Mouse (Mus musculus): ENCODE data around the gene Sh3bp5. TPM values are rescaled to one million over a fixed set of nuclear protein-coding genes. Genes with fewer than 3 reads are reported as not detected.

Gene Sh3bp5
- total RNA-seq, 1 experiment = 4.6 TPM

- TF ChIP-seq CHD2 (IDR thresholded peaks at IDR 0.05; ENCODE audit: low read depth, low read length) (no peak), ZC3H11A (IDR thresholded peaks at IDR 0.05; ENCODE audit: borderline replicate concordance, low read depth, low read length) (no peak), HCFC1 (IDR thresholded peaks at IDR 0.05; ENCODE audit: borderline replicate concordance, insufficient read depth, low read length) (no peak), MAFK (IDR thresholded peaks at IDR 0.05; ENCODE audit: insufficient read depth, low read depth, low read length) (no peak), ZNF384 (IDR thresholded peaks at IDR 0.05; ENCODE audit: low read depth, low read length) (no peak)
These were observed 15.3 kb downstream of the Sh3bp5 start for GRCm38 (mm10) chr14:31420562-31420961.

GRCm38 (mm10) chr14:31420135-31420534 lies 15.7 kb downstream of the Sh3bp5 start:
- in situ Hi-C loops (cut with MboI; ENCODE audit: low sequenced_read_pairs in 2 of 2, unreplicated experiment in 2 of 2) = no loop called here
- Histone ChIP-seq H3K27ac (ENCODE audit: insufficient read depth, low read depth, low read length, poor library complexity, severe bottlenecking) (no peak overlapping the region), H3K36me3 (ENCODE audit: control insufficient read depth, insufficient read depth, low read length, poor library complexity, severe bottlenecking) (no peaks in the 10 kb centered on the region), H3K9ac (ENCODE audit: insufficient read depth, low read depth, low read length, poor library complexity, severe bottlenecking) (no peak overlapping the region), H3K4me1 (ENCODE audit: control insufficient read depth in 2 of 2, insufficient read depth in 2 of 2, low read length in 2 of 2, poor library complexity in 1 of 2) (peaks cover 0 to 3% of the 10 kb centered on the region in 2 experiments; a peak in 1 of 4 replicates), H3K4me3 (ENCODE audit: insufficient read depth in 1 of 2, low read depth in 1 of 2, low read length in 2 of 2, poor library complexity in 1 of 2, severe bottlenecking in 1 of 2) (no peak overlapping the region), H3K9me3 (ENCODE audit: control insufficient read depth, insufficient read depth, low read depth, low read length) (no peaks in the 10 kb centered on the region)
- no peak for DNase-seq (ENCODE audit: low read depth, low spot score)
- TF ChIP-seq CHD2 (IDR thresholded peaks at IDR 0.05; ENCODE audit: low read depth, low read length) (no peak), HCFC1 (IDR thresholded peaks at IDR 0.05; ENCODE audit: borderline replicate concordance, insufficient read depth, low read length) (no peak), MAFK (IDR thresholded peaks at IDR 0.05; ENCODE audit: insufficient read depth, low read depth, low read length) (no peak), ZNF384 (IDR thresholded peaks at IDR 0.05; ENCODE audit: low read depth, low read length) (no peak), ZC3H11A (IDR thresholded peaks at IDR 0.05; ENCODE audit: borderline replicate concordance, low read depth, low read length) (no peak)

More at GRCm38 (mm10) chr14:31420562-31420961, 15.3 kb downstream of the Sh3bp5 start:
- in situ Hi-C loops (cut with MboI; ENCODE audit: low sequenced_read_pairs in 2 of 2, unreplicated experiment in 2 of 2) = no loop called here
- H3K9ac ChIP-seq (ENCODE audit: insufficient read depth, low read depth, low read length, poor library complexity, severe bottlenecking) = no peak overlapping the region
- no peak for DNase-seq (ENCODE audit: low read depth, low spot score)
- H3K27ac ChIP-seq (ENCODE audit: insufficient read depth, low read depth, low read length, poor library complexity, severe bottlenecking) = no peak overlapping the region
- H3K4me3 ChIP-seq (ENCODE audit: insufficient read depth in 1 of 2, low read depth in 1 of 2, low read length in 2 of 2, poor library complexity in 1 of 2, severe bottlenecking in 1 of 2) = no peak overlapping the region
- H3K9me3 ChIP-seq (ENCODE audit: control insufficient read depth, insufficient read depth, low read depth, low read length) = no peaks in the 10 kb centered on the region
- no peaks in the 10 kb centered on the region for H3K36me3 ChIP-seq (ENCODE audit: control insufficient read depth, insufficient read depth, low read length, poor library complexity, severe bottlenecking)
- H3K4me1 ChIP-seq (ENCODE audit: control insufficient read depth in 2 of 2, insufficient read depth in 2 of 2, low read length in 2 of 2, poor library complexity in 1 of 2) = peaks cover 0 to 3% of the 10 kb centered on the region in 2 experiments; a peak in 1 of 4 replicates

- no peaks in the 10 kb centered on the region for H3K36me3 ChIP-seq (ENCODE audit: control insufficient read depth, insufficient read depth, low read length, poor library complexity, severe bottlenecking)
- H3K4me3 ChIP-seq (ENCODE audit: insufficient read depth in 1 of 2, low read depth in 1 of 2, low read length in 2 of 2, poor library complexity in 1 of 2, severe bottlenecking in 1 of 2) = no peak overlapping the region
- no peak for TF ChIP-seq ZNF384 (IDR thresholded peaks at IDR 0.05; ENCODE audit: low read depth, low read length)
- no peak for TF ChIP-seq HCFC1 (IDR thresholded peaks at IDR 0.05; ENCODE audit: borderline replicate concordance, insufficient read depth, low read length)
- no peak for TF ChIP-seq MAFK (IDR thresholded peaks at IDR 0.05; ENCODE audit: insufficient read depth, low read depth, low read length)
- no peak for TF ChIP-seq ZC3H11A (IDR thresholded peaks at IDR 0.05; ENCODE audit: borderline replicate concordance, low read depth, low read length)
- TF ChIP-seq CHD2 (IDR thresholded peaks at IDR 0.05; ENCODE audit: low read depth, low read length) = no peak
- no peak overlapping the region for H3K27ac ChIP-seq (ENCODE audit: insufficient read depth, low read depth, low read length, poor library complexity, severe bottlenecking)
- no peak overlapping the region for H3K9ac ChIP-seq (ENCODE audit: insufficient read depth, low read depth, low read length, poor library complexity, severe bottlenecking)
- in situ Hi-C loops (cut with MboI; ENCODE audit: low sequenced_read_pairs in 2 of 2, unreplicated experiment in 2 of 2) = no loop called here
- H3K9me3 ChIP-seq (ENCODE audit: control insufficient read depth, insufficient read depth, low read depth, low read length) = no peaks in the 10 kb centered on the region
- no peak for DNase-seq (ENCODE audit: low read depth, low spot score)
- peaks cover 0 to 3% of the 10 kb centered on the region in 2 experiments; a peak in 1 of 4 replicates for H3K4me1 ChIP-seq (ENCODE audit: control insufficient read depth in 2 of 2, insufficient read depth in 2 of 2, low read length in 2 of 2, poor library complexity in 1 of 2)
These were observed 16.6 kb downstream of the Sh3bp5 start for GRCm38 (mm10) chr14:31419279-31419678.

GRCm38 (mm10) chr14:31416835-31417549 lies 18.9 kb downstream of the Sh3bp5 start:
- Histone ChIP-seq H3K36me3 (ENCODE audit: control insufficient read depth, insufficient read depth, low read length, poor library complexity, severe bottlenecking) (no peaks in the 10 kb centered on the region), H3K27ac (ENCODE audit: insufficient read depth, low read depth, low read length, poor library complexity, severe bottlenecking) (no peak overlapping the region), H3K4me1 (ENCODE audit: control insufficient read depth in 2 of 2, insufficient read depth in 2 of 2, low read length in 2 of 2, poor library complexity in 1 of 2) (peaks cover 0 to 5% of the 10 kb centered on the region in 2 experiments; a peak in 2 of 4 replicates), H3K4me3 (ENCODE audit: insufficient read depth in 1 of 2, low read depth in 1 of 2, low read length in 2 of 2, poor library complexity in 1 of 2, severe bottlenecking in 1 of 2) (no peak overlapping the region), H3K9ac (ENCODE audit: insufficient read depth, low read depth, low read length, poor library complexity, severe bottlenecking) (no peak overlapping the region), H3K9me3 (ENCODE audit: control insufficient read depth, insufficient read depth, low read depth, low read length) (no peaks in the 10 kb centered on the region)
- in situ Hi-C loops (cut with MboI; ENCODE audit: low sequenced_read_pairs in 2 of 2, unreplicated experiment in 2 of 2) = no loop called here
- DNase-seq (ENCODE audit: low read depth, low spot score) = no peak
- TF ChIP-seq ZC3H11A (IDR thresholded peaks at IDR 0.05; ENCODE audit: borderline replicate concordance, low read depth, low read length) = no peak
- TF ChIP-seq ZNF384 (IDR thresholded peaks at IDR 0.05; ENCODE audit: low read depth, low read length) = no peak
- TF ChIP-seq CHD2 (IDR thresholded peaks at IDR 0.05; ENCODE audit: low read depth, low read length) = no peak
- no peak for TF ChIP-seq HCFC1 (IDR thresholded peaks at IDR 0.05; ENCODE audit: borderline replicate concordance, insufficient read depth, low read length)
- no peak for TF ChIP-seq MAFK (IDR thresholded peaks at IDR 0.05; ENCODE audit: insufficient read depth, low read depth, low read length)

Measured in ES-E14 (cell line).